Mouse (Mus musculus): ENCODE measurements around the gene Tcf25.
"Not testable (repeated sequence)": the region's sequence is repeated elsewhere in the genome, so short reads cannot be mapped to it uniquely, and the experiment has no call there.

The Tcf25 gene

DNA sequence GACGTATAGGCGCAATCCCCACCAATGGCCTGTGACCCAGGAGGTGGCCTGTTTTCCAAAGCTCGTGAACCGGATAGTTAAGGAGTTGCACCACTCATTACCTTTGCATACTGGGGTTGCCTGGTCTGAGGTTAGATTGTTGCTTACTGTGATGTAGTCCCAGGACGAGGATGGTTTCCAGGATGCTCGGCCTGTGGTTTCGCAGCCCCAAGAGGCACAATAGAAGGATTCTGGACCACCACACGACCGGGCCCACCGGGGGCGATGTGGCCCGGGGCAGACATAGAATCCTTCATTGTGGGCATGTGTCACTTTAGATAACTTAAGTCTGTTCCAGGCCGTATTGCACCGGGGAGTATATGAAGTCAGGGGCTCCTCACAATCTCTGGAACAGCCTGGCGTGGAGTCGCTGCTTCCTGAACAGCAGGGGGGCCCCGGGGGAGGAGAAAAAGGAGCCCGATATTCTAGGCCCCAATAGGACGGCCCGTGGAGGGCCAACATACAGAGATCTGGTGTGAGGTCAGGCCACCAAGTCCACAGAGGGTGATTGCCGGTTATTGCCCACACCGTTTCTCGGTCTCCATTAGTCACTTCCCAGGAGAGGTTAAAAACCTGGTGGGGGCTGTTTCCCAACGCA is 54.2 kb downstream of the Tcf25 start:
- no peak for DNase-seq (ENCODE audit: extremely low read depth, low read depth, low spot score)

- no peak for DNase-seq (ENCODE audit: extremely low read depth, low read depth, low spot score)
Measured at GRCm38 (mm10) chr8:123428343-123428893, 54.9 kb downstream of the Tcf25 start.

- DNase-seq (ENCODE audit: extremely low read depth, low read depth, low spot score), result no peak
Measured at GRCm38 (mm10) chr8:123428939-123429721, 55.6 kb downstream of the Tcf25 start.

- DNase-seq (ENCODE audit: extremely low read depth, low read depth, low spot score), result not testable (repeated sequence)
Measured at GRCm38 (mm10) chr8:123429722-123430013, 56.1 kb downstream of the Tcf25 start.

DNA sequence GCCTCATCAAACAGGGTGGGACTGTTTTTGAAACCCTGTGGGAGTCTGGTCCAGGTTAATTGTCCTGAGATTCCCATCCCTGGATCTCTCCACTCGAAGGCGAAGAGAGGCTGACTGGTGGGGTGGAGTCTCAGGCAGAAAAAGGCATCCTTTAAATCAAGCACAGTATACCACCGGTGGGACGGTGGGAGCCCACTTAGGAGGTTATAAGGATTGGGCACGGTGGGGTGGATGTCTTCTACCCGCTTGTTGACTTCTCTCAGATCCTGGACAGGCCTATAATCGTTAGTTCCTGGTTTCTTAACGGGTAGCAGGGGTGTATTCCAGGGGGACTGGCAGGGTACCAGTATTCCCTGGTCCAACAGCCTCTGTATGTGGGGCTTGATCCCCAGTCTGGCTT is 57.4 kb downstream of the Tcf25 start:
- not testable (repeated sequence) for DNase-seq (ENCODE audit: extremely low read depth, low read depth, low spot score)

GRCm38 (mm10) chr8:123431616-123432365 is 58.2 kb downstream of the Tcf25 start:
- no peak for DNase-seq (ENCODE audit: extremely low read depth, low read depth, low spot score)

GRCm38 (mm10) chr8:123432381-123432780 is 58.8 kb downstream of the Tcf25 start:
- no peak for DNase-seq (ENCODE audit: extremely low read depth, low read depth, low spot score)

- DNase-seq (ENCODE audit: extremely low read depth, low read depth, low spot score), result not testable (repeated sequence)
Measured at GRCm38 (mm10) chr8:123433241-123433974, 59.9 kb downstream of the Tcf25 start.

DNA sequence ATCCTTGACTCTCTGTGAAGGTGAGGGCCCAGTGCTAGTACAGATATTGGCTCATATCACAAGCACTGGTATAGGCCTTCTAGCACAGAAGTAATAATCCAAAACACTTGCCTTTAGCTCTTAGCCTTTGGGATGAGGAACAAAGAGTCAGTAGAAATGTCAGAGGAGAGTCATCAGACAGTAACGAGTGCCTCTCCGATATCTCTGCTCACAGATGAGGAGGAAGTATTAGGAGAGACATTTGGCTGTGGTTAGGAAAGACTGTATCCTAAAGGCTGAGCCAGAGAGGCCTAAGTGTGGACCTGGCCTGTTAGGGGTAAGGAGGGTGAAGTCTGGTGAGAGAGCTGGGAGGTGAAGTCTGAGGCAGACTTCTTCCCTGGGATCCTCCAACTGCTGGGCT is 68.2 kb downstream of the Tcf25 start:
- no peak for DNase-seq (ENCODE audit: extremely low read depth, low read depth, low spot score)

DNA sequence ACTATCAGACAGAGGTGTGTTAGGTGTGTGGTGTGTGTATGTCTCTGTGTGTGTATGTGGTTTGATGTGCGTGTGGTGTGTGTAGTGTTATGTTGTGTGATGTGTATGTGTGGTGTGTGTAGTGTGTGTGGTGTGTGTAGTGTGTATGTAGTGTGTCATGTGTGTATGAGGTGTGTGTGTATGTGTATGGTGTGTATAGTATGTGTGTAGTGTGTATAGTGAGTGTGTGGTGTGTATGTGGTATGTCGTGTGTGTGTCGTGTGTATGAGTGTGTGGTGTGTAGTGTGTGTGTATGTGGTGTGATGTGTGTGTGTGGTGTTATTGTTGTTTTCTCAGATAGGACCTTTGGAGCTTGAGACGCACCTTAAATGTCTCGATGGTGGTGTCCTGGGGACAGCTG is 68.8 kb downstream of the Tcf25 start:
- no peak for DNase-seq (ENCODE audit: extremely low read depth, low read depth, low spot score)

GRCm38 (mm10) chr8:123442871-123443575 is 69.5 kb downstream of the Tcf25 start:
- peak; percentile 25 for DNase-seq (ENCODE audit: extremely low read depth, low read depth, low spot score)

DNA sequence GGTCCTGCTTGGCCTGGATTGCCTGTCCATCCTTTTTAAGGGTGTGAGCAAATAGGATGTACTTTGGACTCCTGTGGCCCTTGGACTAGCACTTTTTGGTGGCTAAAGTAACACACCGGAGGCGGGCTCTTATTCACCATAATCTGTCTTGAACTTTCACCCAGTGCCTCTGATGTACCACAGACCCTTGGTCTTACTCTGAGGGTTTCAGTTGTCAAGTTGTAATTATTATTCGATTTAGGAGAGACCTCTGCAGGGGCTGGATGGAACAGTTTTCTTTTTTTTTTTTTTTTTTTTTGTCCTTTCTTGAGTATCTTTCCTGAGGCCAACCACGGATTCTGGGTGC is 70.0 kb downstream of the Tcf25 start:
- DNase-seq (ENCODE audit: extremely low read depth, low read depth, low spot score), result no peak

GRCm38 (mm10) chr8:123444131-123444530 is 70.6 kb downstream of the Tcf25 start:
- no peak for DNase-seq (ENCODE audit: extremely low read depth, low read depth, low spot score)

DNA sequence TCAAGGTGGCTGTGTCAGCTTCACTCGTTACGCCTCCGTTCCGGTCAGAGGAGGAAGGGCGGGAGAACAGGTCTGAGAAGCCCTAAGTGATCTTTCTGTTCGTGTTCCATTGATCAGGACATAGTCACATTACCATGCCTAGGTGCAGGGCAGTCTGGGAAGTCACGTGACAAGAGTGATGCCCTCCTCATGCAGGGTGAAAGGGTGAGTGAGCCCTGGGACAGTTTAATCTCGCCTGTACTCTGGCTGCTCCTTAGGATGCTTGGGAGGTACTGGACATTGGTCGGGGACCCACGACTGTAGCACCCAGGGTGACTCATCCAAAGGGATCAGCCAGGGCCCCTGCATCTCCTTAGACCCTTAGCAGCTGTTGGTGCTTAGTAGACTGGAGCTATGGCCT is 72.4 kb downstream of the Tcf25 start:
- DNase-seq (ENCODE audit: extremely low read depth, low read depth, low spot score), result no peak

GRCm38 (mm10) chr8:123446799-123447198 is 73.2 kb downstream of the Tcf25 start:
- peak; percentile 78 for DNase-seq (ENCODE audit: extremely low read depth, low read depth, low spot score)

- DNase-seq (ENCODE audit: extremely low read depth, low read depth, low spot score), result no peak
Measured at GRCm38 (mm10) chr8:123450783-123451182, 77.2 kb downstream of the Tcf25 start.

GRCm38 (mm10) chr8:123451747-123452146 is 78.2 kb downstream of the Tcf25 start:
- DNase-seq (ENCODE audit: extremely low read depth, low read depth, low spot score), result not testable (repeated sequence)

DNA sequence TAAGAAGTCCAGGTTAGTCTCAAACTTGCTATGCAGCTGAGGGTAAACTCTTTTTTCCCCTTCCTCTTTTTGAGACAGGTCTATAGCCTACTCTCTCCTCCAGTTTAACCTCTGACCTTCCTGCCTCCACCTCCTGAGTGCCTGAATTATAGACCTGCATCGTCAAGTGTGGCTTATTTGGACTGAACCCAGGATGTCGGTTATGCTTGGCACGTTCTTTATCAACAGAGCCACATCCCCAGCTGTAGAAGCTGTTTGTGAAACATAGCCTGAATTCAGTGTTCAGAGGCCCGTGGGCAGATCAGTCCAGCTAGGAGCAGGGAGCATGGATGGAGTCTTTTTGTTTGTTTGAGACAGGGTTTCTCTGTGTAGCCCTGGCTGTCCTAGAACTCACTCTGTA is 78.6 kb downstream of the Tcf25 start:
- no peak for DNase-seq (ENCODE audit: extremely low read depth, low read depth, low spot score)

DNA sequence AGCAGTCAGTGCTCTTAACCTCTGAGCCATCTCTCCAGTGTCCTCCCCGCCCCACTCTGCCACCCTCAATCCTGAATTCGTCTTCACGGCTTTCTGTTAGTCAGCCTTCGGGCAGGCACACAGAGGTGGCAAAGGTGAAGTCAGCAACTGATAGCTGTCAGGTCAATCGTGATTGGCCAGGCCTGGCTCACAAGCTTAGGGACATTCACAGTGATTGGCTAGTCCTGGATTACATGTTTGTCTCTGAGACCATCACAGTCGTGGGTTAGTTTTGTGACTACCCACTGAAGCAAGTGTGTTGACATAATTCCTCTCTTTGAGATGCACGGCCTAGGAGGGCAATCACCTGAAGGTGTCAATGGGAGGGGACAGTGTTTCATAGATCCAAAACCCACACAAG is 79.7 kb downstream of the Tcf25 start:
- no peak for DNase-seq (ENCODE audit: extremely low read depth, low read depth, low spot score)
